Mouse (Mus musculus) myocyte (in vitro differentiated cells): Measurements from ENCODE around the gene Camk2d.

Experiments
- E2F4 ChIP-seq: IDR thresholded peaks from one replicate; pipeline ENCODE4 v1.6.1; 2011; ENCODE audit warnings: mild to moderate bottlenecking, control low read depth, moderate library complexity; ENCODE audit not compliant: insufficient read depth
- MYOD1 ChIP-seq, 3 experiments: IDR thresholded peaks; one replicate each; pipeline ENCODE4 v1.6.1; 2011; ENCODE audit warnings: control low read depth in 2 of 3, low read depth in 2 of 3, mild to moderate bottlenecking in 2 of 3, moderate library complexity in 1 of 3; ENCODE audit not compliant: insufficient read length in 2 of 3, control insufficient read depth in 1 of 3
- POLR2A ChIP-seq: IDR thresholded peaks from one replicate; pipeline ENCODE4 v1.6.1; 2011; ENCODE audit warnings: low read depth, mild to moderate bottlenecking, control low read depth, moderate library complexity; ENCODE audit not compliant: insufficient read length

GRCm38 (mm10) chr3:126665866-126666265, 69.8 kb downstream of the Camk2d start:
- no peak for TF ChIP-seq POLR2A
- TF ChIP-seq MYOD1 (IDR thresholded peaks at IDR 0.05; ENCODE audit: control insufficient read depth in 1 of 3, insufficient read length in 2 of 3, low read depth in 2 of 3) = no peak
- TF ChIP-seq E2F4 = no peak
